Mouse (Mus musculus): ENCODE results near the gene Phf11a. TPM values are rescaled to one million over a fixed set of nuclear protein-coding genes. Genes with fewer than 3 reads are reported as not detected.
"Not testable (repeated sequence)": the region's sequence is repeated elsewhere in the genome, so short reads cannot be mapped to it uniquely, and the experiment has no call there.

The Phf11a gene
- total RNA-seq (2021) (under 1 TPM in 1 of 2 experiments, not detected in 1; 0.79 TPM), polyA plus RNA-seq (2012; rRNA removed) (0.30 and 0.61 TPM in 2 replicates)
- long read RNA-seq, result 0 reads

DNA sequence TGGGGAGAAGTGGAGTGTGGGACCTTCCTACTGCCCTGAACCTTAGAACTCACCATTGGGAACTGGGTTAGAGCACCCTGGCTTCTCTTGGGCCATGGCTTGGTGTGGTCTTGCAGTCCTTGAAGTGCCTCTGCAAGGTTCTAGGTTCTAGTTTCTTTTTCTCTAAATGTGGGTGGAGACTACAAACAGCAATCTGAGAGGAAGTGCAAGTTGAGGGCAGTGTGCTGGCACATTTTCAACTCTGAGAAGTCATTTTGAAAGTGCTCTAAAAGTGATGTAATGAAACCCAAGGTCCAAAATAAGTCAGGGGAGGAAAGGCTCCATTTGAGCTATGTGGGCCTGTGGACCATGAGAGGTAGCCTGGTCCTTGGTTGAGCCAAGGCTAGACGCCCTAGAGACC lies at the start of gene Phf11a:
Gene Phf11a, minus strand, starts transcription at position 132 of the 400 bp plus-strand sequence.
- DNase-seq, result peak; percentile 1

GRCm38 (mm10) chr14:59341189-59341588 lies 43.9 kb upstream of the Phf11a start, which contains the start of gene Phf11b:
TSS of gene Phf11b (minus strand) at chr14:59341351.
- peak; percentile 5 for DNase-seq

DNA sequence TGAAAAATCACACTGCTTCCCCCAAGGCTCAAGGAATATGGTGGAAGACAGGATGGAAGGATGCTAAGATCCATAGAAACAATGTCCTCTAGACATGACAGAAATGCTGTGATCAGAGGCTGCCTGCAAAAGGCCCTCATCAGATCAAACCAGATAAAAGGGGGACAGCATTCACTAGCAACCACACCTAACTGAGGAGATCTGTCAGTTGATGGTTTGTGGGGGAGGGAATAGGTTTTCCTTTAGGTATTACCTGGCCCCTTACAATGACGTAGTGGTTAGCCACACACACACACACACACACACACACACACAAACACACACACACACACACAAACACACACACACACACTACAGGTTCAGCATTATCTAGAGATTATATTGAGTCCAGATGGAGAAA lies 42.2 kb upstream of the Phf11a start:
- no peak for DNase-seq

DNA sequence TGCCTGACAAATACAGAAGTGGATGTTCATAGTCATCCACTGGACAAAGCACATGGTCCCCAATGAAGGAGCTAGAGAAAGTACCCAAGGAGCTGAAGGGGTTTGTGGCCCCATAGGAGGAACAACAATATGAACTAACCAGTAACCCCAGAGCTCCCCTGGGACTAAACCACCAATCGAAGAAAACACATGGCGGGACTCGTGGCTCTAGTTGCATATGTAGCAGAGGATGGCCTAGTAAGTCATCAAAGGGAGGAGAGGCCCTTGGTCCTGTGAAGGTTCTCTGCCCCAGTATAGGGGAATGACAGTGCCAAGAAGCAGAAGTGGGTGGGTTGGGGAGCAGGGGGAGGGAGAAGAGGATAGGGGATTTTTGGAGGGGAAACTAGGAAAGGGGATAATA lies 38.7 kb upstream of the Phf11a start:
- not testable (repeated sequence) for DNase-seq

- peak; percentile 17 for DNase-seq
These were observed 33.2 kb upstream of the Phf11a start for GRCm38 (mm10) chr14:59330499-59330898.

DNA sequence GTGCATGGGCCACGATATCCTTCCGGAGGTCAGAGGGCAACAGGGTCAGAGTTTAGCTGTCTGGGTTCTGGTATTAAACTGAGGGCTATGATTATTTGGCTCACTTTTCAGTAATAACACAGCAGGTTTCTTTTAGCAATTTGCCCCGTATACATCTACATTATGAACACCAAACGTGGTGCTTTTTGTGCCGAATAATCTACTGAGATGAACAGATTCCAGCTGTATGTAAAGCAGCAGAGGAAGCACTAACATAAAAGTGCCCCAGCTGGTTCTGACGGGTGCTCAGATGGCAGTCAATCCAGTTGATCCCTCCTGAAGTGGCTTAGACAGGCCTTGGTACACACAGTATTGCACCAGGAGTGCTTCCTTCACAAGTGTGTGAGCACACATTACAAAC lies 22.6 kb upstream of the Phf11a start:
- DNase-seq, result not testable (repeated sequence)

DNA sequence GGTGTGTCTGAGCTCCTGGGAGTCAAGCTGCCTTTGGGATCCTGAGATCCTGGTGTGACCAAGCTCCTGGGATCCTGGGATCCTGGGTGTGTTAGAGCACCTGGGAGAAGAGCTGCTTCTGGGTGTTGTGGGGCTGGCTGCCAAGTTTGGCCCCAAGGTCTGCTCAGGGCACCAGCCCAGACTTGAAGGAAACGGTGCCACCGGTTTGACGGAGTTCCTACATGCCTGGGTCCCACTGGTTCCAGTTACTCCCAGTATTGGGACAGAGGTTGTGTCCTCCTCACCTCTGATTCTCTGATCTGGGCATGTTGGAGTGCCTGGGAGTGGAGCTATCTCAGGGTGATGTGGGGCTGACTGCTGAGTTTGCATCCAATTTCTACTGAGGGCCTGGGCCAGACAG lies 21.7 kb upstream of the Phf11a start:
- DNase-seq, result not testable (repeated sequence)

GRCm38 (mm10) chr14:59291769-59292168 lies 5.6 kb downstream of the Phf11a start:
- not testable (repeated sequence) for DNase-seq

- not testable (repeated sequence) for DNase-seq
These were observed 22.4 kb downstream of the Phf11a start for GRCm38 (mm10) chr14:59274961-59275360.

GRCm38 (mm10) chr14:59260056-59260455 lies 37.3 kb downstream of the Phf11a start, which contains the start of gene Gm6904:
TSS of gene Gm6904 (minus strand) at chr14:59260216.
- DNase-seq, result peak; percentile 16

- not testable (repeated sequence) for DNase-seq
These were observed 41.5 kb downstream of the Phf11a start for GRCm38 (mm10) chr14:59255861-59256260.

- not testable (repeated sequence) for DNase-seq
These were observed 47.0 kb downstream of the Phf11a start for GRCm38 (mm10) chr14:59250350-59250749.

DNA sequence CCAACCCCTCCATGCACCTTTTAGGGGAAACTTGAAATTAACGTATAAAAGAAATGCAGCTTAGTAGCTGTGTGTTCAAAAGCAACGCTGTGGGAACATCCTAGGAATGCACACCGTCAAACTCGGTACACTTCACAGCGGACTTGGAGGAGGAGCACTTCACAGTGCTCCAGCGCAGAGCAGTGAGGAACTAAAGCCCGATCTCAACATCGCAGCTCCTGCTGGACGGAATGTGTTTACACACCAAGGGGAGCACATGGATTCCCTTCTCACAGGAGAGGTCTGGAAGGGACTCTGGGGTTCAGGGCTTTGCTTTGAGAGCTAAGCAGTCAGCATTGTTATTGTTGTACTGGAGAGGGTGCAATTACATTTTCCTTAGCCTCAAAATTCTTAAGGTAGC lies 63.7 kb downstream of the Phf11a start:
- DNase-seq, result no peak

DNA sequence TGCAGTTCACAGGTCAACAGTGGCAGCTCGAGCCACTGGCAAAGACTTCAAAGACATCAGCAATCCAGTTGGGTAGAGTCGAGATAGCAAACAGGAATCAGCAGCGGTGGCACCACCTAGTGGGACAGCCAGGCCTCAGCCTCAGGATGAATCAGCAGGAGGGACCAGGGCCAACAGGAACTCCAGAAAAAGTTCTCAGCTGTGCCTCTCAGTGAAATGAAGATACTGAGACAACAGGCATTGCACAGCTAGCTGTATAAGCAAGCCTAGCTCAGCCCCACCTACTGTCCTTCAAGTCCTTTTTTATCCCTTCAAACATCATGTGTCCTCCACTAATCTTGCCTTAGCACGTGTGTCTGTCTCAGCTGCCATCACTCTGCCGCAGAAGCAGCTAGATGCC lies 65.3 kb downstream of the Phf11a start:
- DNase-seq, result peak; percentile 75

GRCm38 (mm10) chr14:59230331-59230966 lies 66.9 kb downstream of the Phf11a start:
- no peak for DNase-seq

- DNase-seq, result no peak
These were observed 67.5 kb downstream of the Phf11a start for GRCm38 (mm10) chr14:59229822-59230221.

Other genes with a start within 250 kb of the Phf11a start
- gene 1700129C05Rik, start 154.6 kb downstream of the Phf11a start, total RNA-seq (2021), result not detected
- not detected in 2 replicates for gene 1700129C05Rik, start 154.6 kb downstream of the Phf11a start, polyA plus RNA-seq (2012; rRNA removed)
- not detected for gene Gm5142, start 118.8 kb downstream of the Phf11a start, total RNA-seq (2021)
- gene Gm5142, start 118.8 kb downstream of the Phf11a start, polyA plus RNA-seq (2012; rRNA removed), result not detected in 2 replicates
- gene Rcbtb1, start 96.3 kb downstream of the Phf11a start, total RNA-seq (2021), result 10 to 100 TPM; 24.8 to 35.2 TPM
- 19.4 and 24.7 TPM in 2 replicates for gene Rcbtb1, start 96.3 kb downstream of the Phf11a start, polyA plus RNA-seq (2012; rRNA removed)
- under 1 TPM in 1 of 2 experiments, not detected in 1; 0.48 TPM for gene Gm6904, start 37.3 kb downstream of the Phf11a start, total RNA-seq (2021)
- gene Gm6904, start 37.3 kb downstream of the Phf11a start, polyA plus RNA-seq (2012; rRNA removed), result not detected in 2 replicates
- gene Phf11b, start 43.8 kb upstream of the Phf11a start, total RNA-seq (2021), result 1 to 10 TPM; 2.6 to 3.2 TPM
- gene Phf11b, start 43.8 kb upstream of the Phf11a start, polyA plus RNA-seq (2012; rRNA removed), result 0.49 and 0.55 TPM in 2 replicates
- 1 to 10 TPM; 6.2 to 6.7 TPM for gene Phf11d, start 67.9 kb upstream of the Phf11a start, total RNA-seq (2021)
- gene Phf11d, start 67.9 kb upstream of the Phf11a start, polyA plus RNA-seq (2012; rRNA removed), result 3.7 and 4.1 TPM in 2 replicates
- gene Phf11c, start 97.9 kb upstream of the Phf11a start, total RNA-seq (2021), result under 1 TPM; 0.48 to 0.78 TPM
- gene Phf11c, start 97.9 kb upstream of the Phf11a start, polyA plus RNA-seq (2012; rRNA removed), result 0.08 and 0.09 TPM in 2 replicates
- 1 to 10 TPM; 4.3 to 6.8 TPM for gene Setdb2, start 143.4 kb upstream of the Phf11a start, total RNA-seq (2021)
- 9.4 and 10.5 TPM in 2 replicates for gene Setdb2, start 143.4 kb upstream of the Phf11a start, polyA plus RNA-seq (2012; rRNA removed)
- gene Cab39l, start 143.4 kb upstream of the Phf11a start, total RNA-seq (2021), result 10 to 100 TPM; 42.0 to 45.3 TPM
- 3.8 and 5.1 TPM in 2 replicates for gene Cab39l, start 143.4 kb upstream of the Phf11a start, polyA plus RNA-seq (2012; rRNA removed)

Measured in adrenal gland, adult 2 months (tissue).